Mouse (Mus musculus) cortical plate, adult 2 months (tissue): Measurements from ENCODE around the gene Obscn.

ENCODE experiments used
- CTCF ChIP-seq: fragments of 200-500 bp; IDR thresholded peaks from 2 replicates; pipeline ENCODE4 v1.5.1; 2011; ENCODE audit warnings: mild to moderate bottlenecking, control low read depth, low read length; ENCODE audit not compliant: insufficient read depth; ENCODE audit errors: extremely low read depth
- POLR2A ChIP-seq: fragments of 200-500 bp; IDR thresholded peaks from 2 replicates; pipeline ENCODE4 v1.6.1; 2011; ENCODE audit warnings: mild to moderate bottlenecking, low read length, control low read depth; ENCODE audit not compliant: insufficient read depth; ENCODE audit errors: extremely low read depth

DNA sequence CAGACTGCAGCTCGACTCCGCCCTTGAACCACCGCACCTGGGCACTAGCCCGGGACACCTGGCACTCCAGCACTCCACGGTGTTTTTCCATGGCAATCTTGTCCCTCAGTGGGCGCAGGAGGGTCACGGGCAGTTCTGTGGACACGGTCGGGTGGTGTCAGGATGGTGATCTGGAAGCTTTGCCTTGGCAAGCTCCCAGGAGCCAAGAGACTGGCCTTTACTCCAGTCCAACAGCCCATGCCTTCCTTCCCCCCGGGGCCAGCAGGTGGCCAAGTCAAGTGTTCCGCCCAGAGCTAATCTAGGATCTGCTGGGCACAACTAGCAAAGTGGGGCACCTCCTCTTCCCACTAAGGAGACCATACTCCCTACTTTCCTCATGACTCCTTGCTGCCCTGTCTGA is 57.9 kb downstream of the Obscn start:
- TF ChIP-seq CTCF (no peak), POLR2A (no peak)
